Mouse (Mus musculus) spleen, adult 12 weeks (tissue): ENCODE measurements around the gene Olfr494.

Experiments
- DNase-seq: peaks from one replicate; pipeline ENCODE4 v3.0.0; 2022; ENCODE audit warnings: low spot score

The Olfr494 gene

DNA sequence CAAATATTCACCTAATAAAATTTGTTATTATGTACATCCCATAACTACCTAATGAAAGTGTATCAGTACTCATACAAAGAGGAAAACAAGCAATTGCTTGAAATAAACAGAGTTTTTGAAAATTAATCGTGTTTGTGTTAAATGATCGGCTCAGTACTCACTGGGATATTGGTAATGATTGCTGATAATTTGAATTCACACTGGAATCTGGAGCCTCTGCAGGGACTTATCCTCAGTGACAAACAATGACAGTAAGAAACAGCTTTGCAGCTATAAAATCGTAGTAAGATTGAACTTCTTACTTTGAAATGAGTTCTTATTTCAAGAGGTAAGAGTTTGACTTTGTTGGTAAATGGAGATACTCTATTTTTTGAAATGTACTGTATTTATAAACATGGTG lies at the start of gene Olfr494:
TSS of gene Olfr494 (plus strand) at position 301 of the 400 bp plus-strand sequence.
- no peak for DNase-seq

DNA sequence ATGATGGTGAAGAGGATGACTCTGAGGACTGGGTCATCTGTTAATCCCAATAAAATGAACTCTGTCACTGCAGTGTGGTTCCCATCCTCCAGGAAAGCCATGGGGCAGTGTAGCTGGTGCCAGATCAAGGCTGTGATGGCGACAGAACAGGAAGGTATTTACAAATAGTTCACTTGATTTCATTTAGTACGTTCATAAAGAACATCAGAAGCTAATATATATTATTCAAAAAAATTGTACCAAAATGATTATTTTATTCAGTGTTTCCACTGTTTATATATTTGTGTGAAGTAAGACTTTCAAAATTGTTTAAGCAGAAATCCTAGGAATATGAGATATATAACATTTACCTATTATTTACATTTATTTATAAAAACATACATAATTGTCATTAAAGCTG lies 41.6 kb upstream of the Olfr494 start, which contains the start of gene Olfr492:
TSS of gene Olfr492 (minus strand) at position 101 of the 400 bp plus-strand sequence.
- no peak for DNase-seq

DNA sequence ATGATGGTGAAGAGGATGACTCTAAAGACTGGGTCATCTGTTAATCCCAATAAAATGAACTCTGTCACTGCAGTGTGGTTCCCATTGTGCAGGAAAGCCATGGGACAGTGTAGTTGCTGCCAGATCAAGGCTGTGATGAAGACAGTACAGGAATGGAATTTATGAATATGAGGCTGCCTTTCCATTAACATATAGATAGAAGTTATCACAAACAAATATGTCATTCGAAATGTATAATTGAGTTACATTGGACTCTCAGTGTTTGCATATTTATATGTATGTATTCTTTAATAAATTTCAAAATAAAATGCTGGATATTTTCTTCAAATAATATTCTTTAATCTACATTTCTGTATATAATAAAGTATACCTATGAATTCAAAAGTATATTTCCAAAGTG lies 18.3 kb upstream of the Olfr494 start, which contains the start of gene Olfr493:
TSS of gene Olfr493 (minus strand) at position 101 of the 400 bp plus-strand sequence.
- DNase-seq: no peak

DNA sequence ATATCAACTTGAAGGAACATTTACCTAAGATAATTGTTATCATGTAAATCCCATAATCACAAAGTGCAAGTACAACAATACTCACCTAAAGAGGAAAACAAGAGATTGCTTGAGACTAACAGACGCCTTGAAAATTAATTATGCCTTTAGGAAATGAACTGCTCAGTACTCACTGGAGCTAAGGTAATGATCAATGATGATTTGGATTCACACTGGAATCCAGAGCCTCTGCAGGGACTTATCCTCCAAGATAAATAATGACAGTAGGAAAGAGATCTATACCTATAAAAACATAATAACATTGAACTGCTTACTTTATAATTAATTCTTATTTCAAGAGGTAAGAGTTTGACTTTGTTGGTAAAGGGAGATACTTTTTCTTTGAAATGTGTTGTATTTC lies 27.7 kb downstream of the Olfr494 start, which contains the start of gene Olfr495:
TSS of gene Olfr495 (plus strand) at position 301 of the 400 bp plus-strand sequence.
- no peak for DNase-seq
